Mouse (Mus musculus): ENCODE results near the gene Gpc6.

DNA sequence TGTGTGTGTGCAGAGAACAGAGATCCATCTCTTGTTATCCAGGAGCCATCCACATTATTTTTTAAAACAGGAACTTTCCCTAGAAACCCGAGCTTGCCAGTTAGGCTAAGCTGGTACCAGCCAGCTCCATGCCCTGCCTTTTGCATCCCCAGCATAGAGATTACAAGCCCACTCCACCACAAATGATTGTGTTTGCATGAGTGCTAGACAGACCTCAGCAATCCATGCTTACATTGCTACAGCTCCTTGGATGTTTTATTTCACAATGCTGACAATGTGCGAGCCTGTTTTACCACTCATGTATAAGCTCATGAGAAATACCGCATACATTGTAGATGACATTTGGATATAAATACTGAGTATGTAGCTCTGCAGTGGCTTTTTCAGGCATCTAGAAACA is 375.9 kb downstream of the Gpc6 start:
- TF ChIP-seq CTCF (IDR thresholded peaks at IDR 0.05; ENCODE audit: low read depth) (no peak), EP300 (optimal IDR thresholded peaks at IDR 0.05) (no peak)

Data from stomach, postnatal 0 days (tissue).